Mouse (Mus musculus): ENCODE results near the gene Defb42.

GRCm38 (mm10) chr14:63020524-63021156 is 26.2 kb upstream of the Defb42 start:
- TF ChIP-seq TBP (conservative IDR thresholded peaks at IDR 0.05; ENCODE audit: low read depth, low read length) (no peak), ZNF384 (IDR thresholded peaks at IDR 0.05; ENCODE audit: low read depth, low read length) (no peak)

All from CH12.LX (cell line).